Mouse (Mus musculus) testis, adult 2 months (tissue): ENCODE measurements around the gene Mansc4.

Experiments used
- CTCF ChIP-seq: fragments of 200-500 bp; IDR thresholded peaks from 2 replicates; pipeline ENCODE4 v1.5.1; 2012; ENCODE audit warnings: low read depth, mild to moderate bottlenecking, inconsistent platforms, low read length, moderate library complexity; ENCODE audit not compliant: control insufficient read depth, insufficient read depth, insufficient replicate concordance
- POLR2A ChIP-seq: fragments of 200-500 bp; IDR thresholded peaks from 2 replicates; pipeline ENCODE4 v1.6.1; 2012; ENCODE audit warnings: low read depth, mild to moderate bottlenecking, inconsistent platforms, low read length, moderate library complexity; ENCODE audit not compliant: control insufficient read depth

- TF ChIP-seq CTCF (no peak), POLR2A (no peak)
These were observed 3.4 kb upstream of the Mansc4 start for GRCm38 (mm10) chr6:147090191-147090590.
